11 mouse cellular contexts compared by ENCODE assay signal in genomic region chr11:113715078-113715674, GRCm38 (mm10). TPM values are rescaled to one million over a fixed set of nuclear protein-coding genes. Genes with fewer than 3 reads are reported as not detected.
DNase-seq lines count a peak whose midpoint lies in the region; ATAC-seq and TF ChIP-seq lines count a peak whose summit lies in the region.
"Had no signal": no experiment of that assay in that cellular context is flagged by ENCODE, and none has a peak within 500 bp of the region (broad histone marks: within the 10 kb centered on the region; RNA-seq: fewer than 3 reads in every experiment).

No protein-coding gene starts in this region.

- no peak for TF ChIP-seq EP300 in ES-Bruce4 (IDR thresholded peaks at IDR 0.05; ENCODE audit: insufficient read depth, low read depth, low read length)

- peaks cover 7% of the 10 kb centered on the region for H3K4me1 ChIP-seq in kidney, embryonic 14.5 days (ENCODE audit: control insufficient read depth, insufficient read depth, low read length)
- peaks cover 10% of the 10 kb centered on the region for H3K4me1 ChIP-seq in ES-Bruce4 (ENCODE audit: control insufficient read depth, insufficient read depth, low read length)
- H3K4me1 ChIP-seq in neural tube, embryonic 15.5 days, result peaks cover 7% of the 10 kb centered on the region

- no peak overlapping the region for H3K4me3 ChIP-seq in kidney, embryonic 14.5 days (ENCODE audit: low read length)
- no peak overlapping the region for H3K4me3 ChIP-seq in ES-Bruce4 (ENCODE audit: low read depth, low read length)
- H3K4me3 ChIP-seq in neural tube, embryonic 15.5 days (replicated peaks), result no peak overlapping the region

- ATAC-seq in kidney, embryonic 14.5 days (ENCODE audit: low FRiP score, low TSS enrichment), result peak; percentile 22; the same call in 1 of the 2 replicates
- peak; percentile 80 for ATAC-seq in common myeloid progenitor, adult 5-6 weeks (replicated peaks; ENCODE audit: low read depth, poor library complexity, severe bottlenecking)
- no peak for ATAC-seq in neural tube, embryonic 15.5 days (ENCODE audit: low FRiP score)
- ATAC-seq: Patski had no signal

- no peaks in the 10 kb centered on the region for H3K27me3 ChIP-seq in kidney, embryonic 14.5 days (ENCODE audit: control insufficient read depth, insufficient read depth, low read length)
- H3K27me3 ChIP-seq in ES-Bruce4 (ENCODE audit: control insufficient read depth, insufficient read depth, low read length, poor library complexity, severe bottlenecking), result no peaks in the 10 kb centered on the region
- H3K27me3 ChIP-seq in neural tube, embryonic 15.5 days (replicated peaks), result no peaks in the 10 kb centered on the region
- H3K27me3 ChIP-seq: Patski had no signal

- H3K9ac ChIP-seq in kidney, embryonic 14.5 days (ENCODE audit: low read depth, low read length), result no peak overlapping the region
- H3K9ac ChIP-seq in ES-Bruce4 (ENCODE audit: low read depth, poor library complexity, severe bottlenecking), result no peak overlapping the region
- H3K9ac ChIP-seq in neural tube, embryonic 15.5 days (replicated peaks), result no peak overlapping the region

- no peak for DNase-seq in kidney, postnatal 36 days
- DNase-seq in retina, embryonic 14.5 days (ENCODE audit: low spot score), result peak; percentile 49
- DNase-seq in gastrocnemius, adult 8-10 months (ENCODE audit: low spot score in 2 of 2), result no peak
- DNase-seq in right cerebral cortex, postnatal 10 days (ENCODE audit: low spot score in 2 of 2), result no peak
- DNase-seq: cerebellum, adult 11 months; heart, postnatal 4 days had no signal

- H3K27ac ChIP-seq in kidney, embryonic 14.5 days (ENCODE audit: low read depth, low read length), result no peak overlapping the region
- H3K27ac ChIP-seq in ES-Bruce4 (ENCODE audit: insufficient read depth, low read length), result no peak overlapping the region
- no peak overlapping the region for H3K27ac ChIP-seq in neural tube, embryonic 15.5 days (replicated peaks)

- no peak overlapping the region for H3K4me2 ChIP-seq in kidney, embryonic 14.5 days (replicated peaks; ENCODE audit: low read depth, low read length)
- H3K4me2 ChIP-seq in neural tube, embryonic 15.5 days, result no peak overlapping the region

- H3K9me3 ChIP-seq in kidney, embryonic 14.5 days (ENCODE audit: control insufficient read depth, low read length), result no peaks in the 10 kb centered on the region
- no peaks in the 10 kb centered on the region for H3K9me3 ChIP-seq in ES-Bruce4 (replicated peaks; ENCODE audit: control insufficient read depth, insufficient read depth, low read length, poor library complexity, severe bottlenecking)
- H3K9me3 ChIP-seq in neural tube, embryonic 15.5 days (replicated peaks), result no peaks in the 10 kb centered on the region

- 77% methylated on average over 7 of the region's 7 CpGs for WGBS in kidney, embryonic 14.5 days
- WGBS in neural tube, embryonic 15.5 days, result 66% methylated on average over 7 of the region's 7 CpGs

- H3K36me3 ChIP-seq in kidney, embryonic 14.5 days (ENCODE audit: control insufficient read depth, insufficient read depth, low read length), result no peaks in the 10 kb centered on the region
- H3K36me3 ChIP-seq in ES-Bruce4 (ENCODE audit: control insufficient read depth, insufficient read depth, low read length, poor library complexity, severe bottlenecking), result no peaks in the 10 kb centered on the region
- no peaks in the 10 kb centered on the region for H3K36me3 ChIP-seq in neural tube, embryonic 15.5 days

- no peak for TF ChIP-seq POLR2A in ES-Bruce4 (IDR thresholded peaks at IDR 0.05; ENCODE audit: insufficient read depth, low read length)

- peak; percentile 51 for TF ChIP-seq CTCF in ES-Bruce4 (IDR thresholded peaks at IDR 0.05; ENCODE audit: low read depth, low read length)

RNA-seq across cellular contexts. Expression of gene Cpsf4l, which starts 5.4 kb away (rescaled TPM):
- 0.90 and 1.4 TPM in 2 replicates for polyA plus RNA-seq in kidney, embryonic 14.5 days (2014; fragmentation: Nextera tagmentation; extraction: Ambion mirVana)
- polyA plus RNA-seq in ES-Bruce4 (2011; ENCODE audit: insufficient read depth, insufficient read length, low read depth, missing spikeins), result 18.0 and 18.1 TPM in 2 replicates
- total RNA-seq in common myeloid progenitor, adult 5-6 weeks (2017), result not detected in 2 replicates
- total RNA-seq in gastrocnemius, adult 8-10 months (2022), result not detected
- polyA plus RNA-seq in neural tube, embryonic 15.5 days (2015; fragmentation: Nextera tagmentation; extraction: Ambion mirVana), result 0.27 and 10.0 TPM in 2 replicates
- total RNA-seq: heart, postnatal 4 days had no signal

RNA-seq across cellular contexts. Expression of gene D11Wsu47e, which starts 31.0 kb away (rescaled TPM):
- 20.5 and 29.7 TPM in 2 replicates for polyA plus RNA-seq in kidney, embryonic 14.5 days (2014; fragmentation: Nextera tagmentation; extraction: Ambion mirVana)
- polyA plus RNA-seq in ES-Bruce4 (2011; ENCODE audit: insufficient read depth, insufficient read length, low read depth, missing spikeins), result 24.3 and 29.0 TPM in 2 replicates
- total RNA-seq in common myeloid progenitor, adult 5-6 weeks (2017), result 10.4 and 19.1 TPM in 2 replicates
- 1 to 10 TPM; 3.3 to 5.0 (median 4.4) TPM for total RNA-seq in gastrocnemius, adult 8-10 months (2022)
- 21.6 and 21.8 TPM in 2 replicates for polyA plus RNA-seq in neural tube, embryonic 15.5 days (2015; fragmentation: Nextera tagmentation; extraction: Ambion mirVana)

RNA-seq across cellular contexts. Expression of gene Fam104a, which starts 31.2 kb away (rescaled TPM):
- polyA plus RNA-seq in kidney, embryonic 14.5 days (2014; fragmentation: Nextera tagmentation; extraction: Ambion mirVana), result 49.7 and 49.8 TPM in 2 replicates
- 22.8 and 23.4 TPM in 2 replicates for polyA plus RNA-seq in ES-Bruce4 (2011; ENCODE audit: insufficient read depth, insufficient read length, low read depth, missing spikeins)
- 21.9 and 22.5 TPM in 2 replicates for total RNA-seq in common myeloid progenitor, adult 5-6 weeks (2017)
- total RNA-seq in gastrocnemius, adult 8-10 months (2022), result 10 to 100 TPM; 30.8 to 41.7 (median 36.1) TPM
- 37.8 and 40.1 TPM in 2 replicates for polyA plus RNA-seq in neural tube, embryonic 15.5 days (2015; fragmentation: Nextera tagmentation; extraction: Ambion mirVana)

RNA-seq across cellular contexts. Expression of gene Cdc42ep4, which starts 36.5 kb away (rescaled TPM):
- polyA plus RNA-seq in kidney, embryonic 14.5 days (2014; fragmentation: Nextera tagmentation; extraction: Ambion mirVana), result 36.0 and 45.4 TPM in 2 replicates
- polyA plus RNA-seq in ES-Bruce4 (2011; ENCODE audit: insufficient read depth, insufficient read length, low read depth, missing spikeins), result 29.4 and 32.4 TPM in 2 replicates
- total RNA-seq in common myeloid progenitor, adult 5-6 weeks (2017), result 10.9 and 12.4 TPM in 2 replicates
- 1 to 10 TPM; 2.8 to 6.4 (median 5.0) TPM for total RNA-seq in gastrocnemius, adult 8-10 months (2022)
- polyA plus RNA-seq in neural tube, embryonic 15.5 days (2015; fragmentation: Nextera tagmentation; extraction: Ambion mirVana), result 58.1 and 58.6 TPM in 2 replicates
